Mouse (Mus musculus): ENCODE measurements around the gene Rgl2. TPM values are rescaled to one million over a fixed set of nuclear protein-coding genes. Genes with fewer than 3 reads are reported as not detected.

The Rgl2 gene
- total RNA-seq, 2 experiments from 2014 or later: 22.7 to 37.9 TPM

DNA sequence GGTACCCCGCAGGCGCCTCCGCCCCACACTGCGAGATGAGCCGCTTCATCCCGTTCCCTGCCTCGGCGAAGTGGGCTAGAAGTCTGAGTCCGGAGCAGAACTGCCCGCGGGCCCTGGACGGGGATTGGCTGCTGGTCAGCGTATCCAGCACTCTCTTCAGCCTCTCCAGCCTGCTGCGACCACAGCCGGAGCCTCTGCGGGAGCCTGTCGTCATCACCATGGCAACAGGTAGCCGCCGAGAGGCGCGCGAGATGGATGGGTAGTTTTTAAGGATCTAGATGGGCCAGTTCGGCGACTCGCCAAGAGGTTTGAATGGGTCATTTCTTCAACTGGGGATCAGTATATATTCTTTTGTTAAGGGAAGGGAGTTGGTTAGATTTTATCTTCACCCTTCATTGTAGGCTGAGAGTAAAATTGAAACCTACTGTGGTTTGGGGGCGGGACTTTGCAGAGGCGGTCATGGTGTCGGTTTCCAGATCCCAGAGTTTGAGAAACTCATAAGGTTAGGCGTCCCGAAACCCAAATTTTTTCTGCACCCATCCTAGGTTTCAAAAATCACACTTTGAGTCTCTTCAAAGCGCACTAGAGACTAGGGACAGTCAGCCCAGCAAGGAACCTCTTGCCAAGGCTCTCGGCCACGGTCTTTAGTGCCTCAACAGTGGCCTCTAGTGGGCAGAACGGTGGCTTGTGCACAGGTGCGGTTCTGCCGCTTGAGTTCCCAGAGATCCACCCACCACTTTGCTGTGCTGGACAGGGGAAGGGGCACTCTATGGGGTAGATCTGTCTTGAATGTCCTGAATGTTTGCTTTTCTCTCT is 8.9 kb upstream of the Rgl2 start:
- ATAC-seq (replicated peaks; ENCODE audit: poor library complexity): peak; percentile 42

DNA sequence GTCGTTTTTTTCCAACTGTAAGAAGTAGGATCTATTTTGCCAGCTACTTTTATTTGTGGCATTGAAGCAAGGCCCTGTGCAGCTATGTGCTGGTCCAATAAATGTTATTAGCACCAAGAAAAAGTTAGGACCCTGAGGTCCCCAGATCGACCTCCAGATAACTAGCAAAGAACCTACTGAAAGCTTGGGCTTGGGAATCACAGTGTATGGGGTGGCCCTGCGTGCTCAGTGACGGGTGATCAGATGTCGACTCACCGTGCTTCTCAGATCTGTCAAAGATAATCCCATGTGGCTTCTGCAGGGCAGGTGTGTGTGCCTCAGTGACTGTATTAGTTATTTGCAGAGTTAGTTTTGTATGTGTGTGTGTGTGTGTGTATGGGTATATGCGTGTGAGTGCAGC is 8.0 kb upstream of the Rgl2 start:
- ATAC-seq (replicated peaks; ENCODE audit: poor library complexity): no peak

DNA sequence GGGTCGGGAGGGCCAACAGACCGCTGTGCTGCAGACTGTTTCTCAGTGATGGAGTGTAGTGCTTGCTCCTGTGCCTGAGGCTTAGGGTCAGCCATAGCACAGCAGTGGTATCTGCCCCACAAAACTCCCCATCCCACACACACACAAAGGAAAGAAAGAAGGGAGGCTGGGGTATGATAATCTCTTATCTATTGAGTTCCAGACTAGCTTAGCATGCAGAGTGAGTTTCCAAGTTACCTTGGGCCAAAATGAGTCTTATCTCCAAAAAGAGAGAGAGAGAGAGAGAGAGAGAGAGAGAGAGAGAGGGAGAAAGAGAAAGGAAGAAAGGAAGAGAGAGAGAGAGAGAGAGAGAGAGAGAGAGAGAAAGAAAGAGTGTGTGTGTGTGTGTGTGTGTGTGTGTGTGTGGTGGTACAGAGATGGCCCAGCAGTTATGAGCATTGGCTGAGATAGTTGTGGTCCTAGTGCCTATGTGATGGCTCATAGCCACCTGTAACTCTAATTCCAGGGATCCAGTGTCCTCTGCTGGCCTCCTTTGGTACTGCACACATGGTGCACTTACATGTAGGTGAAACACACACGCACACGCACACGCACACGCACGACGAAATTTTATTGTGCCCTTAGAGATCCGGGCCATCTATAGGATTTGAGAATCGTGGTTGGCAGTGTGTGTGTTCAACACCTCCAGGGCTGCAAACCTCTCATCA is 4.6 kb upstream of the Rgl2 start:
- peak; percentile 29 for ATAC-seq (replicated peaks; ENCODE audit: poor library complexity)

DNA sequence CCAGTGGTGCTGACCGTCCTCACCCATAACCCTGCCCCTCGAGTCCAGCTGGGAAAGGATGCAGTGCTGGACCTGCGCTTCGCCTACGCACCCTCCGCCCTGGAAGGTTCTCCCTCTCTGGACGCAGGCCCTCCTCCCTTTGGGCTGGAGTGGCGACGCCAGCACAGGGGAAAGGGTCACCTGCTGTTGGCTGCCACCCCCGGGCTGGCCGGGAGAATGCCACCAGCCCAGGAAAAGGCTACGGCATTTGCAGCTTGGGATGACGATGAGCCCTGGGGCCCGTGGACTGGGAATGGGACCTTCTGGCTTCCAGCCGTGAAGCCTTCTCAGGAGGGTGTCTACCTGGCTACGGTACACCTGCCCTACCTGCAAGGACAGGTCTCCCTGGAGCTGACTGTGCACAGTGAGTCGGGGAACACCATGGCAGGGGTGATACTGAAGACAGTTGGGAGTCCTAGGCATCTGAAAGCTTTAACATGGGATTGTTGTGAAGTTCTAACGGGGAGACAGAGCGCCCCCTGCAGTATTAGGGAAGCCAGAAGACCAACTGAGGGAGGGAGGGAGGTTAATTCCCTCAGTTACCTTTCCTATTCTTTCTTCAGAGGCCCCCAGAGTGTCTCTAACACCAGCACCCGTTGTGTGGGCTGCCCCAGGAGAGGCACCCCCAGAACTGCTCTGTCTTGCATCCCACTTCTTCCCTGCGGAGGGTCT is 3.8 kb upstream of the Rgl2 start:
- ATAC-seq (replicated peaks; ENCODE audit: poor library complexity): no peak

- no peak for ATAC-seq (replicated peaks; ENCODE audit: poor library complexity)
These were observed 3.0 kb upstream of the Rgl2 start for GRCm38 (mm10) chr17:33926207-33926932.

DNA sequence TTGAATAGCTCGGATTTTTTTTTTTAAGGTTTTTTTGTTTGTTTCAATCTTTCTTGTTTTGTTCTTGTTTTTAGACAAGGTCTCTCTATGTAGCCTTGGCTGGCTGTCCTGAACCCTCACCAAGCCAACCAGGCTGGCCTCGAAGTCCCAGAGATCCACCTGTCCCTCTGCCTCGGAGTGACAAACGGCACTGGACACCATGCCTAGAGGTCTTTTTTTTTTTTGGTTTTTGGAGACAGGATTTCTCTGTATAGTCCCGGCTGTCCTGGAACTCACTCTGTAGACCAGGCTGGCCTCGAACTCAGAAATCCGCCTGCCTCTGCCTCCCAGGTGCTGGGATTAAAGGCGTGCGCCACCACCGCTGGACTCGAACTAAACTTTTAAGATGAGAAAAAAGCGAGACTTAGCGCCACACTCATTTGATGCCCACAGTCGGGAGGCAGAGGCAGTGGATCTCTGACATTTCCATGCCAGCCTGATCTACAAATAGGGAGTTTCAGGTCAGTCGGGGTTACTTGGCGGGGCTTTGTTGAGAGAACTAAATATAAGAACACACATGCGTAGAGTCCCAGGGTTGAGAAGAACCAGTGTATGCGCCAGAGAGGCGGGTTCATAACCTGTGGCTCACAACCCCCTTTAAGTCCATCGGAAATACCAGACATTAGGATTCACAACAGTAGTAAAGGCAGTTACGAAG is 944 bp upstream of the Rgl2 start:
- ATAC-seq (replicated peaks; ENCODE audit: poor library complexity): no peak

DNA sequence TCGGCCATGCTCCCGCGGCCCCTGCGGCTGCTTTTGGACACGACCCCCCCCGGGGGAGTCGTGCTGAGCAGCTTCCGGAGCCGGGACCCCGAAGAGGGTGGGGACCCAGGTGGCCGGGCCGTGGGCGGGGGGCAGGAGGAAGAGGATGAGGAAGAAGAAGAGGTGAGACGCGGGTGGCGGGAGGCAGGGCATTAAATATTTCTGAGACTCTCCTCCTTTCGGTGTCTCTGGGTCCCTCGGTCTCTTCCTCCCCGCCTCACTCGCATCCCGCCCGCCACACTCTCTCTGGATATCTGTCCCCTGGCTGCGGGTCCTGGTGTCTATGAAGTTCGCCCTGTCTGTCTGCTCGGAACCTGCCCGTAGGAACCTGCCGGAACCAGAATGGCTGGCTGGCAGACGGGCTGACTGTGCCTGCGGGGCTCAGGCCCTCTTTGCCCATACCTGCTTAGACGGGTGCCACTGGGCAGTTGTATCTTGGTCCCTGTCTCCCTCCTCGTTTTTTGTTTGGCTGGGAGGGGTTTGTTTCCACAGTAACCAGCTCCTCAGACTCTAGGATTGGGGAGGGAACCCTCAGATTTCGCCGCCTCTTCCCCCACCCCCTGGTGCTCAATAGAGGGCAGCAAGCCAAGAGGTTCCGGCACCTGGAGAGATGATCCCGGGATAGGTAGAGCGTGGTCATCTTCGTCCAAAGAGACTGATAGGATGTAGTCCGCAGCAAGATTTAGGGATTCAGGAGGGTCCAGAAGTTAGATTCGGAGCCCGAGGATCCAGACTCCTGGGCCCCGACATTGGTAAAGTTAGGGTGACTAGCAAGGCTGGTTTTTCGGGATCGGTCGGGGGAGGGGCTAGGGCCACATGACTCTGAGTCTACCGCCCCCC is 1.2 kb downstream of the Rgl2 start:
- peak; percentile 27 for ATAC-seq (replicated peaks; ENCODE audit: poor library complexity)

- ATAC-seq (replicated peaks; ENCODE audit: poor library complexity): no peak
These were observed 2.0 kb downstream of the Rgl2 start for GRCm38 (mm10) chr17:33931159-33931866.

DNA sequence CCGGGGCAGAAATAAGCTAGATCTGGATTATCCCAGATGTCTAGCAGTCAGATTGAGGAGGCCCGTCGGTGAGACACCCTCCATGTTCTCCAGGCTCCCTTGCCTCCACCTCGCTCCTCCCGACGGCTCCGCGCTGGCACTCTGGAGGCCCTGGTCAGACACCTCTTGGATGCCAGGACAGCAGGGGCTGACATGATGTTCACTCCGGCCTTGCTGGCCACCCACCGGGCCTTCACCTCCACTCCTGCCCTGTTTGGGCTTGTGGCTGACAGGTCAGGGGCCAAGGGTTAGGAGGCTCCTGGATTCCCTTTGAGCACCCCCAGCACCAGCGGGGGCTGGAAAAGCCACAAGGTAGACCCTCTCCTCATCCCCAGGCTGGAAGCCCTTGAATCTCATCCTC is 2.6 kb downstream of the Rgl2 start:
- ATAC-seq (replicated peaks; ENCODE audit: poor library complexity): no peak

DNA sequence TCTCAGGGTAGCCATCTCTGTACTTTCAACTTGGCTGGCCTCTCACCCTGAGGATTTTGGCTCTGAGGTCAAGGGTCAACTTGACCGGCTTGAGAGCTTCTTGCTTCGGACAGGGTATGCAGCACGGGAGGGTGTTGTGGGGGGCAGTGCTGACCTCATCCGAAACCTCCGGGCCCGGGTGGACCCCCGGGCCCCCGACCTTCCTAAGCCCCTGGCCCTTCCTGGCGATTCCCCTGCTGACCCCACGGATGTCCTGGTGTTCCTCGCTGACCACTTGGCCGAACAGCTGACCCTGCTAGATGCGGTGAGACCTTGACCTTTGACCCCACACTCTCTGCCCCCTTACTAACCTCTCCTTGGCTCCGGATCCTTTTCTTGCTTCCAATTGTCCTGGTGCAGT is 3.1 kb downstream of the Rgl2 start:
- no peak for ATAC-seq (replicated peaks; ENCODE audit: poor library complexity)

GRCm38 (mm10) chr17:33932970-33933369 is 3.6 kb downstream of the Rgl2 start:
- no peak for ATAC-seq (replicated peaks; ENCODE audit: poor library complexity)

DNA sequence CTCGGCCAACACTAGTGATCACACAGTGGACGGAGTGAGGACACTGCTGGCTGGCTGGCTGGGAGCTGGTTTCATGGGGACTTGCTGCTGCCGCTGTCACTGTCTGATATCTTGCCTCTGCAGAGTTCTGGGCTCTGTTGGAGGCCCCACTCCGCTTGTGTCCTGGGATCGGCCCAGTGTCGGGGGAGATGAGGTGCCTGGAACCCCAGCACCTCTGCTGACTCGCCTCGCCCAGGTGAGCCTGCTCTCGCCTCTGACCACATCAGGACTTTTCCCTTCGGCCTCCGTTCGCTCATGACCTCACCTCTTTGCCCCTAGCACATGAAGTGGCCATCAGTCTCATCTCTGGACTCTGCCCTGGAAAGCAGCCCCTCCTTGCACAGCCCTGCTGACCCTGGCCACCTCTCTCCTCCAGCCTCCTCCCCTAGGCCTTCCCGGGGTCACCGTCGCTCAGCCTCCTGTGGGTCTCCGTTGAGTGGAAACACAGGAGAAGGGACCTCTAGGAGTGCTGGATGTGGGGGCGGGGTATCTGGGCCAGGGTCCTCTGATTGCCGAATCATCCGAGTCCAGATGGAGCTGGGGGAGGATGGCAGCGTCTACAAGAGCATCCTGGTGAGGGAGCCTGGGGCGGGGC is 6.2 kb downstream of the Rgl2 start:
- no peak for ATAC-seq (replicated peaks; ENCODE audit: poor library complexity)

- no peak for ATAC-seq (replicated peaks; ENCODE audit: poor library complexity)
These were observed 7.7 kb downstream of the Rgl2 start for GRCm38 (mm10) chr17:33936993-33937392.

- ATAC-seq (replicated peaks; ENCODE audit: poor library complexity): no peak
These were observed 9.4 kb downstream of the Rgl2 start for GRCm38 (mm10) chr17:33938783-33939182.

- peak; percentile 94 for ATAC-seq (replicated peaks; ENCODE audit: poor library complexity)
These were observed 11.0 kb downstream of the Rgl2 start, which contains the start of the genes Pfdn6 and Wdr46 for GRCm38 (mm10) chr17:33940206-33940805. TSS of gene Pfdn6 (minus strand) at chr17:33940343. TSS of gene Wdr46 (plus strand) at chr17:33940660.

- ATAC-seq (replicated peaks; ENCODE audit: poor library complexity): no peak
These were observed 11.6 kb downstream of the Rgl2 start for GRCm38 (mm10) chr17:33940981-33941380.

GRCm38 (mm10) chr17:33941381-33941780 is 12.0 kb downstream of the Rgl2 start:
- no peak for ATAC-seq (replicated peaks; ENCODE audit: poor library complexity)

GRCm38 (mm10) chr17:33943454-33943853 is 14.1 kb downstream of the Rgl2 start:
- ATAC-seq (replicated peaks; ENCODE audit: poor library complexity): no peak
